Mouse (Mus musculus) liver, postnatal 0 days (tissue): Measurements from ENCODE around the gene Megf6. TPM values are rescaled to one million over a fixed set of nuclear protein-coding genes. Genes with fewer than 3 reads are reported as not detected.

Experiments
- ATAC-seq: fragments of 200-750 bp; cut with Nextera tagmentation; 2 replicates; pipeline ENCODE4 v1.8.0; 2017; ENCODE audit warnings: mild to moderate bottlenecking, moderate library complexity
- DNase-seq: peaks from one replicate; pipeline ENCODE4 v3.0.0-alpha.2; 2016
- H3K27ac ChIP-seq: fragments of 300-500 bp; sonication (generic); 2 replicates; pipeline ENCODE4 v1.5.1; 2014; ENCODE audit warnings: antibody characterized with exemption, moderate library complexity, mild to moderate bottlenecking, low read depth
- H3K27me3 ChIP-seq: fragments of 300-500 bp; sonication (generic); 2 replicates; pipeline ENCODE4 v1.6.1; 2014; ENCODE audit warnings: low read length, control low read depth, mixed read lengths; ENCODE audit not compliant: insufficient read depth
- H3K36me3 ChIP-seq: fragments of 300-500 bp; sonication (generic); replicated peaks from 2 replicates; pipeline ENCODE4 v1.6.1; 2014; ENCODE audit warnings: mild to moderate bottlenecking, control low read depth, low read length, moderate library complexity, mixed read lengths; ENCODE audit not compliant: insufficient read depth
- H3K4me1 ChIP-seq: fragments of 300-500 bp; sonication (generic); 2 replicates; pipeline ENCODE4 v1.6.1; 2014; ENCODE audit warnings: antibody characterized with exemption, mild to moderate bottlenecking, control low read depth; ENCODE audit not compliant: insufficient read depth
- H3K4me2 ChIP-seq: fragments of 300-500 bp; sonication (generic); 2 replicates; pipeline ENCODE4 v1.6.1; 2014; ENCODE audit warnings: low read depth, mild to moderate bottlenecking, low read length, moderate library complexity, mixed read lengths
- H3K4me3 ChIP-seq: fragments of 300-500 bp; sonication (generic); 2 replicates; pipeline ENCODE4 v1.5.1; 2014; ENCODE audit warnings: low read depth, low read length
- H3K9ac ChIP-seq: fragments of 300-500 bp; sonication (generic); replicated peaks from 2 replicates; pipeline ENCODE4 v1.6.1; 2014; ENCODE audit warnings: mild to moderate bottlenecking, moderate library complexity
- H3K9me3 ChIP-seq: fragments of 300-500 bp; sonication (generic); 2 replicates; pipeline ENCODE4 v1.6.1; 2016; ENCODE audit warnings: mild to moderate bottlenecking, control low read depth, low read length, mixed read lengths
- CTCF ChIP-seq: sonication (generic); IDR thresholded peaks from 2 replicates; pipeline ENCODE4 v1.5.1; 2016; ENCODE audit warnings: antibody characterized with exemption, low read depth
- EP300 ChIP-seq: IDR thresholded peaks from 2 replicates; pipeline ENCODE4 v1.6.1; 2016; ENCODE audit warnings: antibody characterized with exemption, low read depth, mild to moderate bottlenecking
- WGBS: fragments of 180-500 bp; shearing (Covaris S2); extraction: QIAGEN DNeasy Blood & Tissue Kit; methylation state at CpG from one replicate; pipeline ENCODE4 v1.1.7; 2014; ENCODE audit not compliant: insufficient replicate concordance; 5-methylcytosine and 5-hydroxymethylcytosine counted together
- polyA plus RNA-seq: library from polyadenylated mRNA; unstranded; fragments of >200 nt; fragmentation: Nextera tagmentation; extraction: Ambion mirVana; gene quantifications from 2 replicates; pipeline ENCODE4 v1.2.1, GENCODE M21; 2015

The Megf6 gene
- polyA plus RNA-seq, 1 experiment from 2014 or later, result 0.89 TPM

GRCm38 (mm10) chr4:154247207-154248091, 76.9 kb downstream of the Megf6 start:
- H3K4me2 ChIP-seq, result peak overlapping the region; percentile 73
- ATAC-seq, result peak; percentile 39

GRCm38 (mm10) chr4:154248092-154248805, 77.7 kb downstream of the Megf6 start:
- no peak for ATAC-seq
- TF ChIP-seq CTCF, result no peak
- Histone ChIP-seq H3K27me3 (no peaks in the 10 kb centered on the region), H3K4me2 (no peak overlapping the region), H3K27ac (no peak overlapping the region), H3K9me3 (no peaks in the 10 kb centered on the region), H3K36me3 (no peaks in the 10 kb centered on the region), H3K9ac (no peak overlapping the region), H3K4me3 (no peak overlapping the region), H3K4me1 (peaks cover 3% of the 10 kb centered on the region)
- no peak for DNase-seq
- 67% methylated on average over 21 of the region's 21 CpGs for WGBS

More at GRCm38 (mm10) chr4:154247207-154248091, 76.9 kb downstream of the Megf6 start:
- 64% methylated on average over 22 of the region's 22 CpGs for WGBS
- Histone ChIP-seq H3K36me3 (no peaks in the 10 kb centered on the region), H3K27ac (no peak overlapping the region), H3K4me1 (peaks cover 3% of the 10 kb centered on the region), H3K4me3 (no peak overlapping the region), H3K9ac (no peak overlapping the region), H3K9me3 (no peaks in the 10 kb centered on the region), H3K27me3 (no peaks in the 10 kb centered on the region)
- TF ChIP-seq CTCF, result no peak
- TF ChIP-seq EP300, result no peak
- no peak for DNase-seq

- no peak for ATAC-seq
- Histone ChIP-seq H3K4me2 (no peak overlapping the region), H3K36me3 (no peaks in the 10 kb centered on the region), H3K9ac (no peak overlapping the region), H3K9me3 (no peaks in the 10 kb centered on the region), H3K4me1 (peaks cover 3% of the 10 kb centered on the region), H3K27ac (no peak overlapping the region), H3K27me3 (no peaks in the 10 kb centered on the region), H3K4me3 (no peak overlapping the region)
- no peak for DNase-seq
- no peak for TF ChIP-seq EP300
- TF ChIP-seq CTCF, result no peak
- WGBS, result 70% methylated on average over 8 of the region's 8 CpGs
Measured at GRCm38 (mm10) chr4:154249316-154249715, 78.8 kb downstream of the Megf6 start.

GRCm38 (mm10) chr4:154252537-154253255, 82.2 kb downstream of the Megf6 start:
- 81% methylated on average over 20 of the region's 20 CpGs for WGBS
- no peak overlapping the region for H3K9ac ChIP-seq
- H3K4me3 ChIP-seq, result no peak overlapping the region
- TF ChIP-seq CTCF (no peak), EP300 (no peak)
- H3K4me1 ChIP-seq, result no peaks in the 10 kb centered on the region
- ATAC-seq, result no peak
- H3K36me3 ChIP-seq, result no peaks in the 10 kb centered on the region
- no peak for DNase-seq
- H3K9me3 ChIP-seq, result no peaks in the 10 kb centered on the region
- no peak overlapping the region for H3K27ac ChIP-seq
- H3K27me3 ChIP-seq, result no peaks in the 10 kb centered on the region
- H3K4me2 ChIP-seq, result no peak overlapping the region

- DNase-seq (no peak), ATAC-seq (no peak)
- H3K4me1 ChIP-seq, result no peaks in the 10 kb centered on the region
- H3K4me3 ChIP-seq, result no peak overlapping the region
- H3K27me3 ChIP-seq, result no peaks in the 10 kb centered on the region
- no peaks in the 10 kb centered on the region for H3K36me3 ChIP-seq
- no peak overlapping the region for H3K4me2 ChIP-seq
- H3K9me3 ChIP-seq, result no peaks in the 10 kb centered on the region
- no peak overlapping the region for H3K9ac ChIP-seq
- 83% methylated on average over 5 of the region's 5 CpGs for WGBS
- no peak overlapping the region for H3K27ac ChIP-seq
- TF ChIP-seq EP300 (no peak), CTCF (no peak)
Measured at GRCm38 (mm10) chr4:154260755-154261154, 90.2 kb downstream of the Megf6 start.

- no peak for DNase-seq
- Histone ChIP-seq H3K4me2 (no peak overlapping the region), H3K36me3 (no peaks in the 10 kb centered on the region), H3K9me3 (no peaks in the 10 kb centered on the region), H3K27ac (no peak overlapping the region), H3K4me3 (no peak overlapping the region), H3K4me1 (no peaks in the 10 kb centered on the region), H3K27me3 (no peaks in the 10 kb centered on the region), H3K9ac (no peak overlapping the region)
- no peak for ATAC-seq
- 44% methylated on average over 3 of the region's 4 CpGs for WGBS
- TF ChIP-seq EP300 (no peak), CTCF (no peak)
Measured at GRCm38 (mm10) chr4:154262071-154262470, 91.5 kb downstream of the Megf6 start.
